17 mouse cellular contexts compared by ENCODE assay signal in genomic region chr11:115138597-115139262, GRCm38 (mm10). TPM values are rescaled to one million over a fixed set of nuclear protein-coding genes. Genes with fewer than 3 reads are reported as not detected.
DNase-seq lines count a peak whose midpoint lies in the region; ATAC-seq lines count a peak whose summit lies in the region.
"Had no signal": no experiment of that assay in that cellular context is flagged by ENCODE, and none has a peak within 500 bp of the region (broad histone marks: within the 10 kb centered on the region; RNA-seq: fewer than 3 reads in every experiment).

No protein-coding gene starts in this region.

- 0 out of 2 replicates have a peak, but pooled peaks cover 3% of the 10 kb centered on the region for H3K4me1 ChIP-seq in liver, embryonic 15.5 days (replicated peaks)
- no peaks in the 10 kb centered on the region for H3K4me1 ChIP-seq in liver, embryonic 11.5 days (replicated peaks; ENCODE audit: control insufficient read depth, insufficient read depth, low read length)
- H3K4me1 ChIP-seq: embryonic facial prominence, embryonic 15.5 days had no signal

- H3K27ac ChIP-seq in liver, embryonic 15.5 days (replicated peaks): peak overlapping the region; percentile 57; the same call in 1 of the 2 replicates
- no peak overlapping the region for H3K27ac ChIP-seq in liver, embryonic 11.5 days (ENCODE audit: low read depth, low read length)
- H3K27ac ChIP-seq: embryonic facial prominence, embryonic 15.5 days; left cerebral cortex, adult 2 months; liver, embryonic 14.5 days had no signal

- no peak for DNase-seq in liver, embryonic 11.5 days (ENCODE audit: low spot score)
- DNase-seq in A20 (ENCODE audit: low read depth, low spot score): peak; percentile 61
- DNase-seq in gastrocnemius, adult 18-20 months (ENCODE audit: low spot score): no peak
- no peak for DNase-seq in left cerebral cortex, adult 11 months (ENCODE audit: low spot score)
- DNase-seq: adrenal gland, postnatal 36 days; cerebellum, adult 11 months; kidney, postnatal 25 days; right cerebral cortex, adult 18-20 months had no signal

- no peak for ATAC-seq in liver, embryonic 15.5 days (ENCODE audit: insufficient read depth)
- no peak for ATAC-seq in liver, embryonic 11.5 days (replicated peaks; ENCODE audit: low FRiP score)
- peak; percentile 52 for ATAC-seq in activated CD4-positive, CD25-positive, alpha-beta regulatory T cell, adult 4 months
- peak; percentile 91 for ATAC-seq in megakaryocyte, adult 5-6 weeks (ENCODE audit: poor library complexity, severe bottlenecking)
- no peak for ATAC-seq in frontal cortex, adult (ENCODE audit: low TSS enrichment)
- ATAC-seq: forebrain, embryonic 14.5 days had no signal

- no peaks in the 10 kb centered on the region for H3K36me3 ChIP-seq in liver, embryonic 15.5 days (replicated peaks)
- H3K36me3 ChIP-seq in liver, embryonic 11.5 days (ENCODE audit: control insufficient read depth, insufficient read depth, low read length): no peaks in the 10 kb centered on the region
- H3K36me3 ChIP-seq: embryonic facial prominence, embryonic 15.5 days had no signal

- no peak overlapping the region for H3K4me3 ChIP-seq in liver, embryonic 15.5 days (replicated peaks)
- H3K4me3 ChIP-seq in liver, embryonic 11.5 days (ENCODE audit: low read depth, low read length): no peak overlapping the region
- H3K4me3 ChIP-seq: embryonic facial prominence, embryonic 15.5 days; left cerebral cortex, adult 2 months had no signal

- no peak overlapping the region for H3K4me2 ChIP-seq in liver, embryonic 15.5 days
- H3K4me2 ChIP-seq in liver, embryonic 11.5 days: no peak overlapping the region
- H3K4me2 ChIP-seq: embryonic facial prominence, embryonic 15.5 days; midbrain, embryonic 11.5 days had no signal

- no peaks in the 10 kb centered on the region for H3K27me3 ChIP-seq in liver, embryonic 15.5 days
- no peaks in the 10 kb centered on the region for H3K27me3 ChIP-seq in liver, embryonic 11.5 days (replicated peaks; ENCODE audit: control insufficient read depth, insufficient read depth, low read length)
- H3K27me3 ChIP-seq: embryonic facial prominence, embryonic 15.5 days had no signal

- no peak overlapping the region for H3K9ac ChIP-seq in liver, embryonic 15.5 days
- H3K9ac ChIP-seq in liver, embryonic 11.5 days (ENCODE audit: low read depth, low read length): no peak overlapping the region
- H3K9ac ChIP-seq: embryonic facial prominence, embryonic 15.5 days; liver, embryonic 14.5 days had no signal

- 31% methylated on average over 5 of the region's 5 CpGs for WGBS in liver, embryonic 15.5 days (ENCODE audit: insufficient replicate concordance)
- 63% methylated on average over 5 of the region's 5 CpGs for WGBS in liver, embryonic 11.5 days

- H3K9me3 ChIP-seq in liver, embryonic 15.5 days (replicated peaks): no peaks in the 10 kb centered on the region
- H3K9me3 ChIP-seq in liver, embryonic 11.5 days (ENCODE audit: control insufficient read depth, low read length): no peaks in the 10 kb centered on the region
- H3K9me3 ChIP-seq: embryonic facial prominence, embryonic 15.5 days had no signal

RNA-seq across cellular contexts. Expression of gene Cd300lf, which starts 4.9 kb away (rescaled TPM):
- polyA plus RNA-seq in liver, embryonic 15.5 days (2015; fragmentation: Nextera tagmentation; extraction: Ambion mirVana): 4.5 and 4.8 TPM in 2 replicates
- 0.63 and 0.86 TPM in 2 replicates for polyA plus RNA-seq in liver, embryonic 11.5 days (2014; fragmentation: Nextera tagmentation; extraction: Ambion mirVana)
- 1 to 10 TPM in 1 of 2 experiments, under 1 TPM in 1; 0.37 to 1.5 TPM for polyA plus RNA-seq in activated CD4-positive, CD25-positive, alpha-beta regulatory T cell, adult 4 months (2017; shearing (Covaris generic))
- total RNA-seq in megakaryocyte, adult 5-6 weeks (2015): 22.9 and 25.7 TPM in 2 replicates
- total RNA-seq in megakaryocyte, adult 5-6 weeks (2017): 28.1 and 46.6 TPM in 2 replicates
- not detected for total RNA-seq in gastrocnemius, adult 18-20 months (2021)
- polyA plus RNA-seq: forebrain, embryonic 14.5 days; midbrain, embryonic 11.5 days had no signal

RNA-seq across cellular contexts. Expression of gene Slc9a3r1, which starts 24.4 kb away (rescaled TPM):
- polyA plus RNA-seq in liver, embryonic 15.5 days (2015; fragmentation: Nextera tagmentation; extraction: Ambion mirVana): 76.4 and 82.1 TPM in 2 replicates
- 117 and 121 TPM in 2 replicates for polyA plus RNA-seq in liver, embryonic 11.5 days (2014; fragmentation: Nextera tagmentation; extraction: Ambion mirVana)
- polyA plus RNA-seq in activated CD4-positive, CD25-positive, alpha-beta regulatory T cell, adult 4 months (2017; shearing (Covaris generic)): 100 to 1,000 TPM; 166 to 228 TPM
- 77.6 and 92.0 TPM in 2 replicates for total RNA-seq in megakaryocyte, adult 5-6 weeks (2015)
- 87.5 and 88.7 TPM in 2 replicates for total RNA-seq in megakaryocyte, adult 5-6 weeks (2017)
- total RNA-seq in gastrocnemius, adult 18-20 months (2021): 1 to 10 TPM; 1.6 to 1.9 TPM

RNA-seq across cellular contexts. Expression of gene Rab37, which starts 47.5 kb away (rescaled TPM):
- polyA plus RNA-seq in liver, embryonic 15.5 days (2015; fragmentation: Nextera tagmentation; extraction: Ambion mirVana): 2.2 and 2.3 TPM in 2 replicates
- 6.3 and 7.9 TPM in 2 replicates for polyA plus RNA-seq in liver, embryonic 11.5 days (2014; fragmentation: Nextera tagmentation; extraction: Ambion mirVana)
- 100 to 1,000 TPM; 149 to 158 TPM for polyA plus RNA-seq in activated CD4-positive, CD25-positive, alpha-beta regulatory T cell, adult 4 months (2017; shearing (Covaris generic))
- 4.8 and 6.2 TPM in 2 replicates for total RNA-seq in megakaryocyte, adult 5-6 weeks (2015)
- 8.9 and 15.0 TPM in 2 replicates for total RNA-seq in megakaryocyte, adult 5-6 weeks (2017)
- total RNA-seq in gastrocnemius, adult 18-20 months (2021): under 1 TPM in 1 of 2 experiments, not detected in 1; 0.36 TPM

RNA-seq across cellular contexts. Expression of gene Tmem104, which starts 48.6 kb away (rescaled TPM):
- 5.1 and 6.0 TPM in 2 replicates for polyA plus RNA-seq in liver, embryonic 15.5 days (2015; fragmentation: Nextera tagmentation; extraction: Ambion mirVana)
- polyA plus RNA-seq in liver, embryonic 11.5 days (2014; fragmentation: Nextera tagmentation; extraction: Ambion mirVana): 10.8 and 13.1 TPM in 2 replicates
- polyA plus RNA-seq in activated CD4-positive, CD25-positive, alpha-beta regulatory T cell, adult 4 months (2017; shearing (Covaris generic)): 10 to 100 TPM in 1 of 2 experiments, 1 to 10 TPM in 1; 9.3 to 11.9 TPM
- total RNA-seq in megakaryocyte, adult 5-6 weeks (2015): 23.9 and 25.7 TPM in 2 replicates
- 6.1 and 8.7 TPM in 2 replicates for total RNA-seq in megakaryocyte, adult 5-6 weeks (2017)
- 1 to 10 TPM; 7.5 to 7.9 TPM for total RNA-seq in gastrocnemius, adult 18-20 months (2021)

RNA-seq across cellular contexts. Expression of gene Nat9, which starts 48.9 kb away (rescaled TPM):
- polyA plus RNA-seq in liver, embryonic 15.5 days (2015; fragmentation: Nextera tagmentation; extraction: Ambion mirVana): 9.9 and 11.6 TPM in 2 replicates
- 17.0 and 20.1 TPM in 2 replicates for polyA plus RNA-seq in liver, embryonic 11.5 days (2014; fragmentation: Nextera tagmentation; extraction: Ambion mirVana)
- 10 to 100 TPM; 14.0 to 14.6 TPM for polyA plus RNA-seq in activated CD4-positive, CD25-positive, alpha-beta regulatory T cell, adult 4 months (2017; shearing (Covaris generic))
- 16.1 and 17.7 TPM in 2 replicates for total RNA-seq in megakaryocyte, adult 5-6 weeks (2015)
- 23.9 and 36.1 TPM in 2 replicates for total RNA-seq in megakaryocyte, adult 5-6 weeks (2017)
- 10 to 100 TPM; 12.6 to 20.2 TPM for total RNA-seq in gastrocnemius, adult 18-20 months (2021)

Comparison
In these comparisons a context has a peak if more than half of its experiments do, and no peak if none do; other contexts are left out.
1. ATAC-seq: peak in activated CD4-positive, CD25-positive, alpha-beta regulatory T cell, adult 4 months (single experiment) and megakaryocyte, adult 5-6 weeks (single experiment); none in liver, embryonic 15.5 days (single experiment), liver, embryonic 11.5 days (single experiment) and frontal cortex, adult (single experiment).
2. RNA of gene Rab37, which starts 47.5 kb away (polyA plus RNA-seq): 149 to 158 TPM in activated CD4-positive, CD25-positive, alpha-beta regulatory T cell, adult 4 months; 6.3 to 7.9 TPM in liver, embryonic 11.5 days and 2.2 to 2.3 TPM in liver, embryonic 15.5 days; every median in the first group is over 10 times any median in the second.